Mouse (Mus musculus) midbrain, embryonic 14.5 days (tissue): ENCODE results near the gene Glo1. TPM values are rescaled to one million over a fixed set of nuclear protein-coding genes. Genes with fewer than 3 reads are reported as not detected.

Experiments
- ATAC-seq: fragments of 200-750 bp; cut with Nextera tagmentation; 2 replicates; pipeline ENCODE4 v1.8.0; 2017; ENCODE audit warnings: moderate number of reproducible peaks, moderate library complexity; ENCODE audit not compliant: low FRiP score, low TSS enrichment
- DNase-seq: peaks from one replicate; pipeline ENCODE4 v3.0.0-alpha.2; 2015
- H3K27ac ChIP-seq: fragments of 300-500 bp; sonication (generic); replicated peaks from 2 replicates; pipeline ENCODE4 v1.5.1; 2014; ENCODE audit warnings: mild to moderate bottlenecking, low read depth, low read length, moderate library complexity
- H3K27me3 ChIP-seq: fragments of 300-500 bp; sonication (generic); 2 replicates; pipeline ENCODE4 v1.6.1; 2014; ENCODE audit warnings: low read length, control low read depth, mixed read lengths; ENCODE audit not compliant: control insufficient read depth, insufficient read depth
- H3K36me3 ChIP-seq: fragments of 300-500 bp; sonication (generic); 2 replicates; pipeline ENCODE4 v1.6.1; 2014; ENCODE audit warnings: low read length, control low read depth; ENCODE audit not compliant: control insufficient read depth, insufficient read depth
- H3K4me1 ChIP-seq: fragments of 300-500 bp; sonication (generic); 2 replicates; pipeline ENCODE4 v1.6.1; 2014; ENCODE audit warnings: mild to moderate bottlenecking, antibody characterized with exemption, low read length, control low read depth; ENCODE audit not compliant: control insufficient read depth, insufficient read depth
- H3K4me2 ChIP-seq: fragments of 300-500 bp; sonication (generic); 2 replicates; pipeline ENCODE4 v1.6.1; 2014; ENCODE audit warnings: mild to moderate bottlenecking, low read length, moderate library complexity
- H3K4me3 ChIP-seq: fragments of 300-500 bp; sonication (generic); replicated peaks from 2 replicates; pipeline ENCODE4 v1.5.1; 2014; ENCODE audit warnings: low read depth, low read length
- H3K9ac ChIP-seq: fragments of 300-500 bp; sonication (generic); replicated peaks from 2 replicates; pipeline ENCODE4 v1.6.1; 2014; ENCODE audit warnings: mild to moderate bottlenecking, low read length, moderate library complexity
- H3K9me3 ChIP-seq: fragments of 300-500 bp; sonication (generic); 2 replicates; pipeline ENCODE4 v1.6.1; 2016; ENCODE audit warnings: low read length, control low read depth, mixed read lengths; ENCODE audit not compliant: control insufficient read depth
- WGBS: fragments of 180-500 bp; shearing (Covaris S2); extraction: QIAGEN DNeasy Blood & Tissue Kit; methylation state at CpG from one replicate; pipeline ENCODE4 v1.1.7; 2014; 5-methylcytosine and 5-hydroxymethylcytosine counted together
- polyA plus RNA-seq: library from polyadenylated mRNA; unstranded; fragments of >200 nt; fragmentation: Nextera tagmentation; extraction: Ambion mirVana; gene quantifications from 2 replicates; pipeline ENCODE4 v1.2.1, GENCODE M21; 2014

Glo1 gene
- polyA plus RNA-seq, 1 experiment from 2014 or later: 160 TPM

DNA sequence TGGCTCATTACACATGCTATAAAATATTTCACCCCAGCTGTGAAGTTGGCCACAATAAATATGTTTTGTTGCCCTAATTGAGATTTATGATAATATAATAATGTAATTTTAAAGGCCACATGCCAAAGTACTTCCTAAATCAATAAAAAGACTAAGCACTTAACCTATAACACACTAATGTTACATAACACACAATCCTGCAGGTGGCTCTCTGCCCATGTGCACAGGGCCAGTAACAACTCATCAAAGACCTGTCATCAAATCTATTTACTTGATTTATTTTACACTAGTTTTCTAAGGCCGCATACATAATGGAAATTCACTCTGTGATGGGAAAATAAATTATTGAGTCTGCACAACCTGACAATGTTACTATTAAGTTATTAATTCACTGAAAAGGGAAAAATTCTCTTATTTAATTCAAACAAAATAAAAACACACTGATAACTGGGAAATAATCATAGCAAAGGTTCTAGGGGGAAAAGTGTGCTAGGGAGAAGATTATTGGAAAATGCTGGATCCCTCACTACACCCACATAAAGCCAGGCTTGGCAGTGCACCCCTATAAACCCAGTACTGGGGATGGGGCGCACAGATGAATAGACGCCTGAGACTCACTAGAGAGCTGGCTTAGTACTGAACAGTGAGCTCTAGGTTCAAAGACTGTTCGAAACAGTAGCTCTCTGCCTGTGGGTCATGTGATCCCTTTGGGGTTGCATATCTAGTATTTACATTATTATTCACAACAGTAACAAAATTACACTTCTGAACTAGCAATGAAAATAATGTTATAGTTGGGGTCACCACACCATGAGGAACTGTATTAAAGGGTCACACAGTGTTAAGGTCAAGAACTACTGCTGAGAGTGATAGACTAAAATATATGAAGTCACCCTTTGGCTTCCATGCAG lies 73.4 kb downstream of the Glo1 start:
- Histone ChIP-seq H3K27me3 (no peaks in the 10 kb centered on the region), H3K36me3 (no peaks in the 10 kb centered on the region), H3K27ac (no peak overlapping the region), H3K4me1 (no peaks in the 10 kb centered on the region), H3K9ac (no peak overlapping the region), H3K9me3 (no peaks in the 10 kb centered on the region), H3K4me2 (no peak overlapping the region), H3K4me3 (no peak overlapping the region)
- WGBS: 93% methylated on average over 4 of the region's 4 CpGs
- DNase-seq (no peak), ATAC-seq (no peak)

DNA sequence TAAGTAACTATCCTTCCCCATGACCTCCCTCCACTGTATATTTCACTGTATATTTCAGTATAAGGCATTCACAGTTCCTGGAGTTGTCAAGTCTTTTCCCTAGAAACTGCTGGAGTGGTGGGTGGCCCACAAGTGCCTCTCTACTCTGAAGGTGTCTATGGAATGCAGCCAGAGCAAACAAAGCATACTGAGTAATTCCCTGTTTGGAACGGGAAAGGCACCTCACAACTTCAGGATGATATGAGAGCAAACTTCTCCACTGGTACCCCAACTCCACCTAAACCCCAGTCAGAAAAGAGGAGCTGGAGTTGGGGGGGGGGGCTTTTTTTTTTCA lies 75.9 kb downstream of the Glo1 start:
- DNase-seq: no peak
- Histone ChIP-seq H3K4me1 (peaks cover 9% of the 10 kb centered on the region; the same call in 1 of the 2 replicates), H3K4me3 (no peak overlapping the region), H3K36me3 (no peaks in the 10 kb centered on the region), H3K4me2 (no peak overlapping the region), H3K9me3 (no peaks in the 10 kb centered on the region), H3K27ac (no peak overlapping the region), H3K27me3 (no peaks in the 10 kb centered on the region), H3K9ac (no peak overlapping the region)
- WGBS: 43% methylated on average over 1 of the region's 1 CpGs
- ATAC-seq: no peak

DNA sequence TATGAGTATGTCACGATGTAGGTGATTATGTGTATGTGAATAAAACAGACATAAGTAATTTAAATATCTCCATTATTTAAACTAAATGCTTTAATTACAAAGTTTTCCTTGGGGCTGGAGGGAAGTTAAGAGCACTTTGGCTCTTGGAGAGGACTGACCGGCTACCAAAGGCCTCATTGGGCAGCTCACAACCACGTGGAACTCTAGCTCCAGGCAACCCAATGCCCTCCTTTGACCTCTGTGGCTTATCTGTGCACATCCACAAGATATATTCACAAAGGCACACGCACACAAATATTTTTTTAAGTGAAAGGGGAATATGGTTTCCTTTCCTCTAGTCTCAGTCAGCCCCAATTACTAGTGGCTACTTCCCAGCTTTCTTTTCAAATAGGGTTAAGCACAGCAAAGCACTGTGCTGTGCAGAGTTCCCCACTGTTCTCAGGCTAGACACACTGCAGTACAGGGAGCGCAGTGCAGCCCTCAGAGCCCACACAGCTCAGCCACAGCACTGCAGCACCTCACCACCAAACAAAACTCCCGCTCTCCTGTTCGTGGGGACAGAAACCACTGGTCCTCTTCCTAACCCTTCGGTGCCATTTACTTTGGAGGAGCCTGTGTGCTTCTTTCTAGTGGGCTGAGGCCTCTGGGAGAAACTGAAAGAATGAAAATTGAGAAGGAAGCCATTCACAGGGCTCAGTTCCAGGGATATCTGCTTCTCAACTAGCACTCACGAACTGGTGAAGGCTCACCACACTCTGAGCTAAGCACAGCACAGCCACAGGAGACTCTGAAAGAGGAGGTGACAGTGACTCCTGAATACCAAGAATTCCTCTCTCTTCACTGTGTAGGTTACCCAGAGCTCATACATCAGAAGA lies 76.5 kb downstream of the Glo1 start:
- no peak for DNase-seq
- peaks cover 9% of the 10 kb centered on the region; the same call in 1 of the 2 replicates for H3K4me1 ChIP-seq
- H3K36me3 ChIP-seq: no peaks in the 10 kb centered on the region
- no peak overlapping the region for H3K4me3 ChIP-seq
- H3K9me3 ChIP-seq: no peaks in the 10 kb centered on the region
- ATAC-seq: no peak
- H3K27me3 ChIP-seq: no peaks in the 10 kb centered on the region
- no peak overlapping the region for H3K27ac ChIP-seq
- H3K9ac ChIP-seq: no peak overlapping the region
- H3K4me2 ChIP-seq: no peak overlapping the region
- WGBS: 47% methylated on average over 9 of the region's 9 CpGs

DNA sequence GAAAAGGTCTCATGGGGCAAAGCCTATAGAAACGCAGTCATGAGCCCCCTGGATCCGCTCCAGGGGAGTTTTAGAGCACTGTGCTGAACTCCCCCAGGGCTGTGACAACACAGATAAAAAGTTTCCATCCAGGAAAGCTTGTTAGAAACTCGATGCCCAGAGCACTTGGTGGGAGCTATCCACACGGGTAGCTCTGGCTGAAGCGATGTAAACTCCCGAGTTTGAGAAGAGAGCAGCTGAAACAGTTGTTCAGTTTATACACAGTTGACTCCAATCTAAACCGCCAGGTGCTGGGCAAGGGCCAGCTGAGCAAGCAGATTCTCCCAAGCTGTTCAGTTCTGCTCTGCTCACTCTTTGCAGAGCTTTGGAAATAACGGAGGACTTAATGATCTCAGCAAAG lies 87.6 kb downstream of the Glo1 start:
- Histone ChIP-seq H3K27ac (no peak overlapping the region), H3K27me3 (no peaks in the 10 kb centered on the region), H3K4me3 (no peak overlapping the region), H3K9ac (no peak overlapping the region), H3K36me3 (no peaks in the 10 kb centered on the region), H3K4me1 (no peaks in the 10 kb centered on the region), H3K4me2 (no peak overlapping the region), H3K9me3 (no peaks in the 10 kb centered on the region)
- ATAC-seq (no peak), DNase-seq (no peak)
- 58% methylated on average over 8 of the region's 8 CpGs for WGBS

DNA sequence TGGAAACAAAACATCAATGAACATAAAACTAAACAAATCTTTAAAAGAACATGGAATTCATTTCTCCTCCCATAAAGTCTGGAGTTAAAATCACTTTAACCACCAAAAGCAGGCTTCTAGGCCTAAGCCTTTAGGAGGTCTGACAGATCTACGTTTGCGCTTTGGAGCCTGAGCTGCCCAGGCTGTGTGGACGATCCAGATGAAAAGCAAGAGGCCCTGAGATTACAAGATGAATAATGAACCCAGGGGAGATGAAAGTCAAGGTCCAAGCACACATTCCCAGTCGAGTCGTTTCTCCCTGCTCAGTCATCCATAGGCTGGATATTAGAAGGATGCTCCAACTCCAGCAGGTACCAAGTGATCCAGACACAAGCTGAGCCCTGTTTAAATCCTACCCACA lies 90.0 kb downstream of the Glo1 start:
- H3K9me3 ChIP-seq: no peaks in the 10 kb centered on the region

More for the DNA sequence above, 90.0 kb downstream of the Glo1 start:
- DNase-seq (no peak), ATAC-seq (no peak)
- 35% methylated on average over 5 of the region's 5 CpGs for WGBS
- Histone ChIP-seq H3K36me3 (no peaks in the 10 kb centered on the region), H3K4me1 (no peaks in the 10 kb centered on the region), H3K27ac (no peak overlapping the region), H3K4me3 (no peak overlapping the region), H3K27me3 (no peaks in the 10 kb centered on the region), H3K4me2 (no peak overlapping the region), H3K9ac (no peak overlapping the region)

Other genes starting within 250 kb of the Glo1 start
- 129 and 140 TPM in 2 replicates for gene Btbd9, start 50.4 kb downstream of the Glo1 start, polyA plus RNA-seq
- 2.1 and 2.4 TPM in 2 replicates for gene Dnah8, start 2.5 kb downstream of the Glo1 start, polyA plus RNA-seq